Mouse (Mus musculus): ENCODE results near the gene Gpx3.
A peak's percentile ranks its signal among the peaks of the same experiment; 100 is the strongest.

Gene Gpx3

GRCm38 (mm10) chr11:54913841-54914240 is 11.6 kb downstream of the Gpx3 start:
- no peak for DNase-seq

GRCm38 (mm10) chr11:54917461-54917860 is 15.2 kb downstream of the Gpx3 start:
- no peak for DNase-seq

GRCm38 (mm10) chr11:54918273-54918672 is 16.0 kb downstream of the Gpx3 start:
- DNase-seq = no peak

GRCm38 (mm10) chr11:54920127-54920972 is 18.1 kb downstream of the Gpx3 start:
- no peak for DNase-seq

- DNase-seq = no peak
These were observed 18.8 kb downstream of the Gpx3 start for GRCm38 (mm10) chr11:54920973-54921580.

- DNase-seq = no peak
These were observed 19.5 kb downstream of the Gpx3 start for GRCm38 (mm10) chr11:54921798-54922197.

GRCm38 (mm10) chr11:54922488-54922887 is 20.2 kb downstream of the Gpx3 start:
- DNase-seq = no peak

GRCm38 (mm10) chr11:54924145-54924544 is 21.9 kb downstream of the Gpx3 start:
- no peak for DNase-seq

- peak; percentile 32 to 64 for DNase-seq
These were observed 25.3 kb downstream of the Gpx3 start for GRCm38 (mm10) chr11:54927346-54928140.

GRCm38 (mm10) chr11:54928219-54928618 is 26.0 kb downstream of the Gpx3 start:
- no peak for DNase-seq

- no peak for DNase-seq
These were observed 26.6 kb downstream of the Gpx3 start for GRCm38 (mm10) chr11:54928886-54929285.

GRCm38 (mm10) chr11:54929290-54929689 is 27.0 kb downstream of the Gpx3 start:
- DNase-seq = no peak

- no peak for DNase-seq
These were observed 27.5 kb downstream of the Gpx3 start for GRCm38 (mm10) chr11:54929744-54930143.

- DNase-seq = peak in 1 of 2 experiments; percentile 36
These were observed 28.2 kb downstream of the Gpx3 start for GRCm38 (mm10) chr11:54930318-54930979.

GRCm38 (mm10) chr11:54931405-54932093 is 29.3 kb downstream of the Gpx3 start:
- DNase-seq = peak; percentile 26 to 67

GRCm38 (mm10) chr11:54932540-54932939 is 30.3 kb downstream of the Gpx3 start:
- DNase-seq = no peak

GRCm38 (mm10) chr11:54934198-54934597 is 31.9 kb downstream of the Gpx3 start:
- no peak for DNase-seq

GRCm38 (mm10) chr11:54936035-54936770 is 34.0 kb downstream of the Gpx3 start:
- DNase-seq = peak in 1 of 2 experiments; percentile 25

- no peak for DNase-seq
These were observed 34.5 kb downstream of the Gpx3 start for GRCm38 (mm10) chr11:54936771-54937140.

GRCm38 (mm10) chr11:54939501-54939900 is 37.2 kb downstream of the Gpx3 start:
- no peak for DNase-seq

GRCm38 (mm10) chr11:54940056-54940455 is 37.8 kb downstream of the Gpx3 start:
- DNase-seq = no peak

GRCm38 (mm10) chr11:54944702-54945101 is 42.4 kb downstream of the Gpx3 start:
- DNase-seq = no peak

Measured in spleen, adult 18-20 months (tissue).